Comparison of ENCODE assay signal across 31 mouse cellular contexts in genomic region chr14:58089486-58089885, GRCm38 (mm10). TPM values are rescaled to one million over a fixed set of nuclear protein-coding genes. Genes with fewer than 3 reads are reported as not detected.
DNase-seq lines count a peak whose midpoint lies in the region; ATAC-seq and TF ChIP-seq lines count a peak whose summit lies in the region.
"Had no signal": no experiment of that assay in that cellular context is flagged by ENCODE, and none has a peak within 500 bp of the region (broad histone marks: within the 10 kb centered on the region; RNA-seq: fewer than 3 reads in every experiment).

No protein-coding gene starts in this region.

- no peaks in the 10 kb centered on the region for H3K27me3 ChIP-seq in stomach, embryonic 16.5 days (ENCODE audit: control insufficient read depth, insufficient read depth, low read length)
- no peaks in the 10 kb centered on the region for H3K27me3 ChIP-seq in kidney, adult 2 months (replicated peaks; ENCODE audit: control insufficient read depth, insufficient read depth, low read length)
- H3K27me3 ChIP-seq: CH12.LX; embryonic facial prominence, embryonic 12.5 days; forebrain, embryonic 13.5 days; stomach, embryonic 15.5 days had no signal

- TF ChIP-seq CTCF in kidney, adult 2 months (conservative IDR thresholded peaks at IDR 0.05; ENCODE audit: insufficient read depth, insufficient read length, low read depth, low read length): no peak

- 83% methylated on average over 5 of the region's 5 CpGs for WGBS in stomach, embryonic 16.5 days
- 83% methylated on average over 5 of the region's 5 CpGs for WGBS in kidney, adult 2 months

- H3K4me1 ChIP-seq in stomach, embryonic 16.5 days (ENCODE audit: control insufficient read depth, insufficient read depth, low read length): no peaks in the 10 kb centered on the region
- no peaks in the 10 kb centered on the region for H3K4me1 ChIP-seq in kidney, adult 2 months (ENCODE audit: control insufficient read depth, insufficient read depth, low read length)
- H3K4me1 ChIP-seq: embryonic facial prominence, embryonic 12.5 days; liver, embryonic 12.5 days had no signal

- H3K9me3 ChIP-seq in stomach, embryonic 16.5 days (replicated peaks; ENCODE audit: control insufficient read depth, low read length): no peaks in the 10 kb centered on the region
- H3K9me3 ChIP-seq: embryonic facial prominence, embryonic 12.5 days; forebrain, embryonic 13.5 days; hindbrain, embryonic 10.5 days; limb, embryonic 13.5 days; liver, embryonic 12.5 days; stomach, embryonic 15.5 days had no signal

- TF ChIP-seq POLR2A in kidney, adult 2 months (IDR thresholded peaks at IDR 0.05; ENCODE audit: low read depth, low read length): no peak

- intact Hi-C loops in heart, postnatal 36 days (cut with DNase I): no loop called here

- peak overlapping the region; percentile 24; the same call in 1 of the 2 replicates for H3K27ac ChIP-seq in stomach, embryonic 16.5 days (ENCODE audit: low read length)
- H3K27ac ChIP-seq in kidney, adult 2 months (ENCODE audit: insufficient read depth, low read depth, low read length): no peak overlapping the region
- H3K27ac ChIP-seq: embryonic facial prominence, embryonic 12.5 days; forebrain, embryonic 13.5 days; hindbrain, embryonic 10.5 days; kidney, postnatal 0 days; limb, embryonic 13.5 days; liver, embryonic 12.5 days; stomach, embryonic 15.5 days had no signal

- no peak overlapping the region for H3K4me3 ChIP-seq in stomach, embryonic 16.5 days (replicated peaks; ENCODE audit: low read length)
- H3K4me3 ChIP-seq in kidney, adult 2 months (ENCODE audit: insufficient read depth, low read depth, low read length): no peak overlapping the region
- H3K4me3 ChIP-seq: embryonic facial prominence, embryonic 12.5 days; erythroblast, embryonic 14.5 days; forebrain, embryonic 13.5 days; hindbrain, embryonic 10.5 days; limb, embryonic 13.5 days; liver, embryonic 12.5 days; megakaryocyte, embryonic 14.5 days; stomach, embryonic 15.5 days had no signal

- DNase-seq in heart, adult 11 months: peak; percentile 36
- no peak for DNase-seq in heart, postnatal 36 days
- DNase-seq in cerebellum, adult 18-20 months: peak; percentile 63 to 71
- DNase-seq in cerebellum, postnatal 25 days: peak; percentile 67 to 73
- DNase-seq in lung, postnatal 36 days: no peak
- DNase-seq in kidney, adult 2 months: no peak
- DNase-seq: adrenal gland, adult 2 months; B cell, adult 2 months; gastrocnemius, postnatal 10 days; kidney, adult 11 months; layer of hippocampus, postnatal 36 days; lung, adult 18-20 months; lung, postnatal 10 days; midbrain, embryonic 14.5 days; thymus, adult 2 months; thymus, postnatal 4 days had no signal

- no peaks in the 10 kb centered on the region for H3K36me3 ChIP-seq in stomach, embryonic 16.5 days (ENCODE audit: control insufficient read depth, insufficient read depth, low read length)
- no peaks in the 10 kb centered on the region for H3K36me3 ChIP-seq in kidney, adult 2 months (ENCODE audit: control insufficient read depth, insufficient read depth, low read length)
- H3K36me3 ChIP-seq: embryonic facial prominence, embryonic 12.5 days; G1E; hindbrain, embryonic 10.5 days; limb, embryonic 13.5 days; liver, embryonic 12.5 days; stomach, embryonic 15.5 days had no signal

- H3K9ac ChIP-seq in stomach, embryonic 16.5 days (ENCODE audit: low read length): no peak overlapping the region
- H3K9ac ChIP-seq: embryonic facial prominence, embryonic 12.5 days; forebrain, embryonic 13.5 days; limb, embryonic 13.5 days; liver, embryonic 12.5 days; stomach, embryonic 15.5 days had no signal

- no peak overlapping the region for H3K4me2 ChIP-seq in stomach, embryonic 16.5 days (ENCODE audit: low read depth, low read length)
- H3K4me2 ChIP-seq: embryonic facial prominence, embryonic 12.5 days; forebrain, embryonic 13.5 days; heart, embryonic 11.5 days; limb, embryonic 13.5 days; liver, embryonic 12.5 days; stomach, embryonic 15.5 days had no signal

- ATAC-seq in stomach, embryonic 16.5 days (ENCODE audit: insufficient read depth, low FRiP score): no peak
- ATAC-seq: forebrain, embryonic 13.5 days; hindbrain, embryonic 16.5 days; liver, embryonic 12.5 days had no signal

RNA-seq across cellular contexts. Expression of gene Fgf9, which starts 19.1 kb away (rescaled TPM):
- total RNA-seq in heart, postnatal 36 days (2021): 10 to 100 TPM in 1 of 2 experiments, 1 to 10 TPM in 1; 8.4 to 12.1 TPM
- polyA plus RNA-seq in stomach, embryonic 16.5 days (2015; fragmentation: Nextera tagmentation; extraction: Ambion mirVana): 9.5 and 10.6 TPM in 2 replicates
- polyA plus RNA-seq in kidney, adult 2 months (2012; rRNA removed): 5.3 and 7.1 TPM in 2 replicates
- total RNA-seq: granulocyte monocyte progenitor cell, adult 5-6 weeks had no signal
- polyA plus RNA-seq: erythroblast, embryonic 14.5 days; G1E had no signal

Comparison
In these comparisons a context has a peak if more than half of its experiments do, and no peak if none do; other contexts are left out.
1. DNase-seq: peak in heart, adult 11 months (single experiment), cerebellum, adult 18-20 months (2 of 2) and cerebellum, postnatal 25 days (2 of 2); none in heart, postnatal 36 days (0 of 2), lung, postnatal 36 days (single experiment) and kidney, adult 2 months (single experiment).